Mouse (Mus musculus) stomach, postnatal 0 days (tissue): Measurements from ENCODE around the gene Tspan11. TPM values are rescaled to one million over a fixed set of nuclear protein-coding genes. Genes with fewer than 3 reads are reported as not detected.

ENCODE experiments used
- ATAC-seq: fragments of 200-750 bp; cut with Nextera tagmentation; 2 replicates; pipeline ENCODE4 v1.8.0; 2017; ENCODE audit not compliant: low FRiP score, low TSS enrichment
- DNase-seq: peaks from one replicate; pipeline ENCODE4 v3.0.0-alpha.2; 2016; ENCODE audit warnings: low spot score
- H3K27ac ChIP-seq: fragments of 300-500 bp; sonication (generic); replicated peaks from 2 replicates; pipeline ENCODE4 v1.5.1; 2014; ENCODE audit warnings: mild to moderate bottlenecking, control low read depth
- H3K27me3 ChIP-seq: fragments of 300-500 bp; sonication (generic); 2 replicates; pipeline ENCODE4 v1.6.1; 2014; ENCODE audit warnings: low read length; ENCODE audit not compliant: control insufficient read depth, insufficient read depth
- H3K36me3 ChIP-seq: fragments of 300-500 bp; sonication (generic); 2 replicates; pipeline ENCODE4 v1.6.1; 2014; ENCODE audit warnings: low read length, mixed read lengths; ENCODE audit not compliant: control insufficient read depth, insufficient read depth
- H3K4me1 ChIP-seq: fragments of 300-500 bp; sonication (generic); replicated peaks from 2 replicates; pipeline ENCODE4 v1.6.1; 2014; ENCODE audit warnings: antibody characterized with exemption; ENCODE audit not compliant: control insufficient read depth, insufficient read depth
- H3K4me2 ChIP-seq: fragments of 300-500 bp; sonication (generic); replicated peaks from 2 replicates; pipeline ENCODE4 v1.6.1; 2014; ENCODE audit warnings: low read depth, mild to moderate bottlenecking, control low read depth, moderate library complexity
- H3K4me3 ChIP-seq: fragments of 300-500 bp; sonication (generic); 2 replicates; pipeline ENCODE4 v1.5.1; 2014; ENCODE audit warnings: low read depth, low read length, control low read depth
- H3K9ac ChIP-seq: fragments of 300-500 bp; sonication (generic); 2 replicates; pipeline ENCODE4 v1.6.1; 2014; ENCODE audit warnings: mild to moderate bottlenecking, low read length, control low read depth, mixed read lengths
- H3K9me3 ChIP-seq: fragments of 300-500 bp; sonication (generic); 2 replicates; pipeline ENCODE4 v1.6.1; 2016; ENCODE audit warnings: low read length; ENCODE audit not compliant: control insufficient read depth
- CTCF ChIP-seq: IDR thresholded peaks from 2 replicates; pipeline ENCODE4 v1.5.1; 2016; ENCODE audit warnings: antibody characterized with exemption, low read depth, mild to moderate bottlenecking, moderate library complexity
- EP300 ChIP-seq: optimal IDR thresholded peaks from 2 replicates; pipeline ENCODE3; 2016; ENCODE audit warnings: antibody characterized with exemption
- WGBS: fragments of 180-500 bp; shearing (Covaris S2); extraction: QIAGEN DNeasy Blood & Tissue Kit; methylation state at CpG from one replicate; pipeline ENCODE4 v1.1.7; 2014; 5-methylcytosine and 5-hydroxymethylcytosine counted together
- polyA plus RNA-seq: library from polyadenylated mRNA; unstranded; fragments of >200 nt; fragmentation: Nextera tagmentation; extraction: Ambion mirVana; gene quantifications from 2 replicates; pipeline ENCODE4 v1.2.1, GENCODE M21; 2015

Tspan11 gene
- polyA plus RNA-seq, 1 experiment from 2014 or later = 2.4 TPM

DNA sequence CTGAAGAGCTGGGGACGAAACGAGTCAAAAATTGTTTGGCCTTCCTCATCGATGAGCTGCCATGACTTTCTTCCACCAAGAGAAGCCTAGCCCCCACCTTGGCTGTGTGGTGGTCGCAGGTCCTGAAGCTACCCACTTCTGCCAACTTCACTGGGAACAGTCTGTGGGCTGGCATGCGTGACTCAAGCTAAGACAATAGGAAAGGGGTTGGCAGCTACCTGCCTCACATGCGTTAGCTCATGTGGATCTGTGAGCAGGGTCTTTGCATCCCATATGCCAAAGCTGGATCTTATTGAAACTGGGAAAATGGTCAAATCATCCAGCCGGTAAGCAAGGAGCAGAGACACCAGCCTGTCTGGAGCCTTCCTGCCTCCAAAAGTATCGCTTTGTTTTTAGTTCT, 14.8 kb upstream of the Tspan11 start:
- H3K9me3 ChIP-seq = no peaks in the 10 kb centered on the region
- H3K4me3 ChIP-seq = no peak overlapping the region
- no peak overlapping the region for H3K4me2 ChIP-seq
- 83% methylated on average over 8 of the region's 8 CpGs for WGBS
- DNase-seq (no peak), ATAC-seq (no peak)
- no peak overlapping the region for H3K9ac ChIP-seq
- H3K27me3 ChIP-seq = no peaks in the 10 kb centered on the region
- no peaks in the 10 kb centered on the region for H3K36me3 ChIP-seq
- no peak overlapping the region for H3K27ac ChIP-seq
- TF ChIP-seq CTCF (no peak), EP300 (no peak)
- H3K4me1 ChIP-seq = no peaks in the 10 kb centered on the region

- H3K4me2 ChIP-seq = no peak overlapping the region
- no peaks in the 10 kb centered on the region for H3K4me1 ChIP-seq
- DNase-seq (no peak), ATAC-seq (no peak)
- H3K4me3 ChIP-seq = no peak overlapping the region
- H3K27ac ChIP-seq = no peak overlapping the region
- TF ChIP-seq EP300 (no peak), CTCF (no peak)
- H3K9me3 ChIP-seq = no peaks in the 10 kb centered on the region
- H3K27me3 ChIP-seq = no peaks in the 10 kb centered on the region
- 69% methylated on average over 11 of the region's 11 CpGs for WGBS
- H3K36me3 ChIP-seq = no peaks in the 10 kb centered on the region
- no peak overlapping the region for H3K9ac ChIP-seq
Observed at GRCm38 (mm10) chr6:127875883-127876282, 11.5 kb upstream of the Tspan11 start.

- no peaks in the 10 kb centered on the region for H3K4me1 ChIP-seq
Observed at GRCm38 (mm10) chr6:127876436-127876835, 11.0 kb upstream of the Tspan11 start.

GRCm38 (mm10) chr6:127877026-127877425, 10.4 kb upstream of the Tspan11 start:
- WGBS = 63% methylated on average over 12 of the region's 12 CpGs
- DNase-seq = no peak
- Histone ChIP-seq H3K4me3 (no peak overlapping the region), H3K36me3 (no peaks in the 10 kb centered on the region), H3K9me3 (no peaks in the 10 kb centered on the region), H3K27ac (no peak overlapping the region), H3K4me1 (no peaks in the 10 kb centered on the region), H3K4me2 (no peak overlapping the region), H3K27me3 (no peaks in the 10 kb centered on the region), H3K9ac (no peak overlapping the region)
- TF ChIP-seq EP300 = no peak
- no peak for TF ChIP-seq CTCF
- ATAC-seq = no peak

More at GRCm38 (mm10) chr6:127876436-127876835, 11.0 kb upstream of the Tspan11 start:
- Histone ChIP-seq H3K9ac (no peak overlapping the region), H3K27me3 (no peaks in the 10 kb centered on the region), H3K36me3 (no peaks in the 10 kb centered on the region), H3K9me3 (no peaks in the 10 kb centered on the region), H3K4me3 (no peak overlapping the region), H3K27ac (no peak overlapping the region), H3K4me2 (no peak overlapping the region)
- TF ChIP-seq CTCF = no peak
- TF ChIP-seq EP300 = no peak
- 72% methylated on average over 9 of the region's 9 CpGs for WGBS
- ATAC-seq (no peak), DNase-seq (no peak)

- Histone ChIP-seq H3K9me3 (no peaks in the 10 kb centered on the region), H3K27me3 (no peaks in the 10 kb centered on the region), H3K4me2 (no peak overlapping the region), H3K4me1 (no peaks in the 10 kb centered on the region), H3K4me3 (no peak overlapping the region), H3K9ac (no peak overlapping the region), H3K27ac (no peak overlapping the region), H3K36me3 (no peaks in the 10 kb centered on the region)
- WGBS = 88% methylated on average over 6 of the region's 6 CpGs
- no peak for ATAC-seq
- TF ChIP-seq EP300 = no peak
- peak; percentile 61 for TF ChIP-seq CTCF
- no peak for DNase-seq
Observed at GRCm38 (mm10) chr6:127879472-127879871, 7.9 kb upstream of the Tspan11 start.

GRCm38 (mm10) chr6:127886916-127887315, 473 bp upstream of the Tspan11 start:
- no peak overlapping the region for H3K27ac ChIP-seq
- DNase-seq = no peak
- TF ChIP-seq CTCF (no peak), EP300 (no peak)

More at GRCm38 (mm10) chr6:127886916-127887315, 473 bp upstream of the Tspan11 start:
- no peak for ATAC-seq
- H3K4me1 ChIP-seq = no peaks in the 10 kb centered on the region
- H3K4me2 ChIP-seq = peak overlapping the region; percentile 65
- H3K4me3 ChIP-seq = no peak overlapping the region
- H3K36me3 ChIP-seq = no peaks in the 10 kb centered on the region
- no peak overlapping the region for H3K9ac ChIP-seq
- H3K27me3 ChIP-seq = no peaks in the 10 kb centered on the region
- 15% methylated on average over 7 of the region's 7 CpGs for WGBS
- H3K9me3 ChIP-seq = no peaks in the 10 kb centered on the region
